Mouse (Mus musculus): ENCODE measurements around the gene Xlr5a. TPM values are rescaled to one million over a fixed set of nuclear protein-coding genes. Genes with fewer than 3 reads are reported as not detected.
"Not testable (repeated sequence)": the region's sequence is repeated elsewhere in the genome, so short reads cannot be mapped to it uniquely, and the experiment has no call there.

Xlr5a gene
- polyA plus RNA-seq, 1 experiment from 2014 or later, result not detected

GRCm38 (mm10) chrX:73116747-73117146 lies 176.0 kb downstream of the Xlr5a start, which contains the start of gene Gm14685:
Gene Gm14685, plus strand, starts transcription at chrX:73117047.
- H3K36me3 ChIP-seq (ENCODE audit: poor library complexity, severe bottlenecking); H3K9ac ChIP-seq; H3K9me3 ChIP-seq (replicated peaks); H3K27ac ChIP-seq; H3K27me3 ChIP-seq; ATAC-seq; H3K4me2 ChIP-seq; H3K4me3 ChIP-seq; H3K4me1 ChIP-seq: not testable (repeated sequence)
- WGBS, result no CpG with 5 or more reads among the region's 7 CpGs

DNA sequence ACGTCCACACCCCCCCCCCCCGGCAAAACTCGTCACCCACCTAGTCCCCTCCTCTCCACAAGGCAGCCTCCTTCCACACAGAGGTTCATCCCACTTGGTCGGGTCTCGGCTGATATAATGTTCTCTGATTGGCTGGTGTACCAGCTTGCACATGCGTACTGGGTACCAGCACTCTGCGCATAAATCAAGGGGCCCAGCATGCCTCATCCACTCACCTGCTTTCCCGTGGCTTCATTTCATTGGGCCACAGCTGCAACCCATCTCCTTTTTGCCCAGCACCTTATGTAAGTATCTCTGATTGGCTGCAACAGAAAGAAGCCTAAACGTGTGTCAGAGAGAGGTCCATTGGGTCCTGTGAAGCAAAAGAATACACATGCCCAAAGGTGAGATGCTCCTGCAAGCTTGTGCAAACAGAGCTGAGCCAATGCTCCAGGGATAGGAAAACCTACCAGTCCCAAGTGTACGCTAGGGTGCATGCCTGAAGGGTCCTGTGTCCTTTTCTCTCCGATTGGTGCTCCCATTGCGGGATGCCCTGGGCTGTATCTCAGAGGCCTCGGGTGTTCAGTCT lies 195.8 kb downstream of the Xlr5a start, which contains the start of gene Xlr3a:
TSS of gene Xlr3a (minus strand) at position 155 of the 568 bp plus-strand sequence.
- not testable (repeated sequence) for ATAC-seq; H3K4me1 ChIP-seq; H3K27ac ChIP-seq; H3K27me3 ChIP-seq; H3K9ac ChIP-seq; H3K9me3 ChIP-seq (replicated peaks); H3K36me3 ChIP-seq (ENCODE audit: poor library complexity, severe bottlenecking); H3K4me2 ChIP-seq; H3K4me3 ChIP-seq
- 73% methylated on average over 13 of the region's 13 CpGs for WGBS

- not testable (repeated sequence) for H3K9me3 ChIP-seq (replicated peaks); H3K4me1 ChIP-seq; H3K9ac ChIP-seq; H3K4me3 ChIP-seq; ATAC-seq; H3K27me3 ChIP-seq; H3K4me2 ChIP-seq; H3K36me3 ChIP-seq (ENCODE audit: poor library complexity, severe bottlenecking); H3K27ac ChIP-seq
- 86% methylated on average over 19 of the region's 19 CpGs for WGBS
Measured at GRCm38 (mm10) chrX:73082267-73083055, 210.3 kb downstream of the Xlr5a start, which contains the start of gene Xlr4a. Gene Xlr4a, minus strand, starts transcription at chrX:73082478.

GRCm38 (mm10) chrX:73066765-73067312 lies 225.9 kb downstream of the Xlr5a start:
- not testable (repeated sequence) for H3K4me3 ChIP-seq; H3K27me3 ChIP-seq; ATAC-seq; H3K36me3 ChIP-seq (ENCODE audit: poor library complexity, severe bottlenecking); H3K4me1 ChIP-seq; H3K9me3 ChIP-seq (replicated peaks); H3K4me2 ChIP-seq; H3K27ac ChIP-seq; H3K9ac ChIP-seq
- no CpG with 5 or more reads among the region's 5 CpGs for WGBS

DNA sequence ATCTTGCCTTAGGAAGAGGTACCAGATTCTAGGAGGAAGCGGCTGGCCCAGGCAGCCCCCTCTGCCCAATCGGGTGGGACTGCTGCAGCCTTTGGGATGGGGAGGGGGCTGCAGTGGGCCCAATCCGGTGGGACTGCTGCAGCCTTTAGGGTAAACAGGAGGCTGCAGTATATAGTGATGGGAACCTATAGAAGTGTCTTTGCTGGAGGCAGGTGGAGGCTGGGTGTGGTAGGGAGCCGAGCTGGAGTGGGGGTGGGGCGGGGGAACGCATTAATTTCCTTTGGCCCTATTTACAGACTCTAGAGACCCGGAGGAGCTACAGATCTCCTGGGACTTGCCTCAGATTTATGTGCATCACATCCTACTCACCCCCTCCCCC lies 228.4 kb downstream of the Xlr5a start, which contains the start of gene Pnma3:
TSS of gene Pnma3 (plus strand) at position 373 of the 379 bp plus-strand sequence.
- H3K9ac ChIP-seq, result peak within 1 kb of the TSS; percentile 61
- H3K4me3 ChIP-seq, result peak within 1 kb of the TSS; percentile 37
- WGBS, result 24% methylated on average over 7 of the region's 7 CpGs
- 0 out of 2 replicates have a peak, but pooled peaks cover 2% of the 10 kb centered on the region for H3K27me3 ChIP-seq
- no peaks in the 10 kb centered on the region for H3K36me3 ChIP-seq (ENCODE audit: poor library complexity, severe bottlenecking)
- H3K9me3 ChIP-seq (replicated peaks), result no peaks in the 10 kb centered on the region
- peak within 1 kb of the TSS; percentile 60 for H3K4me2 ChIP-seq
- H3K4me1 ChIP-seq, result 0 out of 2 replicates have a peak, but pooled peaks cover 3% of the 10 kb centered on the region
- peak; percentile 76 for ATAC-seq
- no peak within 1 kb of the TSS for H3K27ac ChIP-seq

DNA sequence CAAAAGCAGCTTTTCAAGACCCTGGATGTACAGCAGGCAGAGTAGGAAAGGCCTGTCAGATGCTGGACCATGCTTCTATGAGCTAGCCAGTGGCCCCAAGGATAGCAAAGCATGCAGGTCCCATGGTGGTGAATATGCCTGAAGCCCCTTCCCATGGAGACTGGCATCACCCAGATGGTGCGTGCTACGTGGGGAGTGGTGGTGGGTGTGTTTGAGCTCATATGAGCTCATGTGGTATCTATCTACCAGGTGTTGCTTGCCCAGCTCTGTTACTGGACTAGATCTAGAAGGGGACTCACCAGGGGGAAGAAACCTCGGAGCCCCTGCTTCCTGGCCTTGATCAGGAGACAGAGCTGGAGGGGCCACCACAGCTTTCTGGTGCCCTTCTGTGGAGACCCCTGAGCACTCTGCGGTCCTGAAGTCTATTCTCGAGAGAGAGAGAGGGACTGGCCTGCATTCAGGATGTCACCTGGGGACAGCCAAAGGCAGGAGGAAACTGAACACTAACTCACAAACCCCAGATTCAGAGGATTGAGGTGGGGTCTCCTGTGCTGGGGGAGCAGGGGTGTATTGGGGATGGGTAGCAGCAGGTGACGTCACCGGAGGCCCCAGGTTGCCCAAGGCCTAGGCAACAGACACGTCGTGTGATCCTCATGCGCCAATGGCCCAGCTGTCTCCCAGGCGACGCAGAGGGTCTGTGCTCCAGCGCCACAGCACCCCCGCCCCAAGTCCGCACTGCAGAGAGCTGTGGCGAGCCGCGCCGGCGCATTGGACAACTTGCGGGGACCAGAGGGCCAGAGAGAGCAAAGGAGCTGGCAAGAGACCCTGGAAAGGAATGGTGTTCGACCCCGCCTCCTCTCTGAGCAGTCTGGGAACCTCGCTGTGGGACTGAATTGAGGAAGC lies 229.0 kb downstream of the Xlr5a start:
- H3K27me3 ChIP-seq, result 0 out of 2 replicates have a peak, but pooled peaks cover 2% of the 10 kb centered on the region
- peak overlapping the region; percentile 60 for H3K4me2 ChIP-seq
- H3K27ac ChIP-seq, result no peak overlapping the region
- H3K4me3 ChIP-seq, result peak overlapping the region; percentile 37
- no peaks in the 10 kb centered on the region for H3K36me3 ChIP-seq (ENCODE audit: poor library complexity, severe bottlenecking)
- 0 out of 2 replicates have a peak, but pooled peaks cover 3% of the 10 kb centered on the region for H3K4me1 ChIP-seq
- peak overlapping the region; percentile 61 for H3K9ac ChIP-seq
- no peaks in the 10 kb centered on the region for H3K9me3 ChIP-seq (replicated peaks)
- ATAC-seq, result peak; percentile 88
- WGBS, result 27% methylated on average over 24 of the region's 24 CpGs

DNA sequence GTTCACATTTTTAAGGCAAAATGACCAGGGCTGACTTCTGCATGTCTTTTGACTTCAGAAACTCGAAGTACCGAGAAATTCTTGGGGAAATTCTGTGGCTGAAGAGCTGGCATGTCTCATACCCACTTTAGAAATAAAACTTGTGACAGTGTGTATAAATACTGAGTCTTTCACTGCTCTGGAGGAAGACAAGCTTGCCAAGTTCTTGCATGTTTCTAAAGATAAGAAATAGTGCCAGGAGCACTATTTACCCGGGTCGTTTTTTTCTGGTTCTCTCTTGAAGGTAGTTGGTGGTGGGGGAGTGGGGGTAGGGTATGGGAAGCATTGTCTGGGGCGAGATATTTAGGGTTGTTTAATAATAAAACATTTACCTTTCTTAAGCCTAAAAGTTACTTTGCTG lies 230.5 kb downstream of the Xlr5a start:
- WGBS, result 52% methylated on average over 5 of the region's 5 CpGs
- H3K9me3 ChIP-seq (replicated peaks), result no peaks in the 10 kb centered on the region
- no peaks in the 10 kb centered on the region for H3K36me3 ChIP-seq (ENCODE audit: poor library complexity, severe bottlenecking)
- H3K27ac ChIP-seq, result no peak overlapping the region
- H3K27me3 ChIP-seq, result 0 out of 2 replicates have a peak, but pooled peaks cover 2% of the 10 kb centered on the region
- 0 out of 2 replicates have a peak, but pooled peaks cover 3% of the 10 kb centered on the region for H3K4me1 ChIP-seq
- no peak overlapping the region for H3K4me3 ChIP-seq
- H3K9ac ChIP-seq, result no peak overlapping the region
- H3K4me2 ChIP-seq, result no peak overlapping the region
- no peak for ATAC-seq

- no peak for ATAC-seq
- H3K9me3 ChIP-seq (replicated peaks), result no peaks in the 10 kb centered on the region
- WGBS, result 74% methylated on average over 1 of the region's 1 CpGs
- 0 out of 2 replicates have a peak, but pooled peaks cover 2% of the 10 kb centered on the region for H3K27me3 ChIP-seq
- 0 out of 2 replicates have a peak, but pooled peaks cover 3% of the 10 kb centered on the region for H3K4me1 ChIP-seq
- H3K27ac ChIP-seq, result no peak overlapping the region
- H3K36me3 ChIP-seq (ENCODE audit: poor library complexity, severe bottlenecking), result no peaks in the 10 kb centered on the region
- H3K4me2 ChIP-seq, result no peak overlapping the region
- H3K9ac ChIP-seq, result no peak overlapping the region
- H3K4me3 ChIP-seq, result no peak overlapping the region
Measured at GRCm38 (mm10) chrX:73061528-73061927, 231.2 kb downstream of the Xlr5a start.

Other genes with a start within 250 kb of the Xlr5a start
- gene Pnma3, start 228.2 kb downstream of the Xlr5a start, polyA plus RNA-seq (2015; fragmentation: Nextera tagmentation; extraction: Ambion mirVana), result 1.7 and 1.9 TPM in 2 replicates
- 0.23 and 0.49 TPM in 2 replicates for gene Xlr4a, start 210.5 kb downstream of the Xlr5a start, polyA plus RNA-seq (2015; fragmentation: Nextera tagmentation; extraction: Ambion mirVana)
- gene Xlr3a, start 195.9 kb downstream of the Xlr5a start, polyA plus RNA-seq (2015; fragmentation: Nextera tagmentation; extraction: Ambion mirVana), result 2.9 and 3.4 TPM in 2 replicates
- 0.32 and 1.0 TPM in 2 replicates for gene Gm14685, start 175.9 kb downstream of the Xlr5a start, polyA plus RNA-seq (2015; fragmentation: Nextera tagmentation; extraction: Ambion mirVana)
- not detected in 2 replicates for gene Xlr5b, start 144.2 kb downstream of the Xlr5a start, polyA plus RNA-seq (2015; fragmentation: Nextera tagmentation; extraction: Ambion mirVana)
- 0.21 and 0.53 TPM in 2 replicates for gene DXBay18, start 143.5 kb downstream of the Xlr5a start, polyA plus RNA-seq (2015; fragmentation: Nextera tagmentation; extraction: Ambion mirVana)
- not detected in 2 replicates for gene Spin2d, start 116.0 kb downstream of the Xlr5a start, polyA plus RNA-seq (2015; fragmentation: Nextera tagmentation; extraction: Ambion mirVana)
- 12.1 and 12.3 TPM in 2 replicates for gene Xlr3b, start 100.8 kb downstream of the Xlr5a start, polyA plus RNA-seq (2015; fragmentation: Nextera tagmentation; extraction: Ambion mirVana)
- 0.25 and 0.43 TPM in 2 replicates for gene Xlr4b, start 78.6 kb downstream of the Xlr5a start, polyA plus RNA-seq (2015; fragmentation: Nextera tagmentation; extraction: Ambion mirVana)
- 21.6 and 22.2 TPM in 2 replicates for gene F8a, start 64.7 kb downstream of the Xlr5a start, polyA plus RNA-seq (2015; fragmentation: Nextera tagmentation; extraction: Ambion mirVana)
- not detected in 2 replicates for gene Xlr4c, start 49.8 kb downstream of the Xlr5a start, polyA plus RNA-seq (2015; fragmentation: Nextera tagmentation; extraction: Ambion mirVana)
- not detected in 2 replicates for gene Xlr3c, start 27.6 kb downstream of the Xlr5a start, polyA plus RNA-seq (2015; fragmentation: Nextera tagmentation; extraction: Ambion mirVana)
- gene Xlr5c, start within 50 bp of the Xlr5a start, polyA plus RNA-seq (2015; fragmentation: Nextera tagmentation; extraction: Ambion mirVana), result not detected in 2 replicates
- gene Gm45015, start 43.9 kb upstream of the Xlr5a start, polyA plus RNA-seq (2015; fragmentation: Nextera tagmentation; extraction: Ambion mirVana), result not detected in 2 replicates
- gene Zfp275, start 49.6 kb upstream of the Xlr5a start, polyA plus RNA-seq (2015; fragmentation: Nextera tagmentation; extraction: Ambion mirVana), result 10.6 and 12.7 TPM in 2 replicates
- not detected in 2 replicates for gene Gm18336, start 105.8 kb upstream of the Xlr5a start, polyA plus RNA-seq (2015; fragmentation: Nextera tagmentation; extraction: Ambion mirVana)
- 0.19 and 0.39 TPM in 2 replicates for gene Zfp92, start 118.1 kb upstream of the Xlr5a start, polyA plus RNA-seq (2015; fragmentation: Nextera tagmentation; extraction: Ambion mirVana)
- gene Trex2, start 142.4 kb upstream of the Xlr5a start, polyA plus RNA-seq (2015; fragmentation: Nextera tagmentation; extraction: Ambion mirVana), result not detected in 2 replicates
- gene Haus7, start 166.1 kb upstream of the Xlr5a start, polyA plus RNA-seq (2015; fragmentation: Nextera tagmentation; extraction: Ambion mirVana), result 78.9 and 81.2 TPM in 2 replicates
- gene Bgn, start 190.6 kb upstream of the Xlr5a start, polyA plus RNA-seq (2015; fragmentation: Nextera tagmentation; extraction: Ambion mirVana), result 10.2 and 11.7 TPM in 2 replicates
- 1.5 and 2.4 TPM in 2 replicates for gene Atp2b3, start 210.1 kb upstream of the Xlr5a start, polyA plus RNA-seq (2015; fragmentation: Nextera tagmentation; extraction: Ambion mirVana)